Mouse (Mus musculus) heart, postnatal 0 days (tissue): Measurements from ENCODE around the gene Vmn2r7.

Source experiments
- CTCF ChIP-seq: IDR thresholded peaks from 2 replicates; pipeline ENCODE4 v1.5.1; 2016; ENCODE audit warnings: antibody characterized with exemption, control low read depth, low read depth
- EP300 ChIP-seq: IDR thresholded peaks from 2 replicates; pipeline ENCODE4 v1.6.1; 2016; ENCODE audit warnings: antibody characterized with exemption, low read depth

DNA sequence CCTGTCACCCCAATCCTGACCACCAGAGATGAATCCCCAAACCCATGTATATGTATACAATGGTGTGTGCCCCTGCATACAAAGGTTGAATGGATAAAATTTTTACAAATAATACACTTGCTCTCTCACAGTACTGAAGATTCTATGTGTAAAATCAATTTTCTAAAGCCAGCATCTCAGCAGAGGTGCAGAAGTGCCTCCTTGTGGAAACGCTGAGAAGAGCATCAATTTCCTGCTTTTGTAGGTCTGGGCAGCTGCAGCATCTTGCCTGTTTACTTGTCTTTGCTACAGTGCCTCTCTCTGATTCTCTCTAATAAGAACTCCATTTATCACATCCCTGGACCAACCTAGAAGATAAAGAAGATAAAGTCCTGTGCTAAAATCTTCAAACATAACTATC lies 32.1 kb upstream of the Vmn2r7 start:
- no peak for TF ChIP-seq CTCF
- TF ChIP-seq EP300, result no peak
